Mouse (Mus musculus) left cerebral cortex, adult 11 months (tissue): Measurements from ENCODE around the gene Tnr.

Experiments used
- DNase-seq: peaks from one replicate; pipeline ENCODE4 v3.0.0; 2022; ENCODE audit warnings: low spot score

Gene Tnr

DNA sequence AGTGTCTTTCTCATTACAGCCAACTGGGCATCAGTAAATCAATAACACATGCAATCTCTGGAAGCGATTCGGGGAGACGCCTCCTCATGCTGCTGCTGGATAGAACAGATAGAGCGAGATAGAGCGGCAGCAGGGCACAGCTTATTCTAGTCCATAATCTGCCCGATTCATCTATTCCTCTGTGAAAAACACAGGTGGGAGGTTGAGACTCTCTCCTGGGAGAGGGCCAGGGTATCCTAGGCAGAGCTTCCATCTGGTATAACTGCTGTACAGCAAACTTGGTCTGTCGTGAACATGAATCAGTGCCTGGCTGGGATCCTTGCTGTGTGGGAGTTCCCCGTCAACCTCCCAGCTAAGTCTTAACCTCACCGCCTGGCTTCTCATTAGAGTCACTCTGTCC lies 193.4 kb downstream of the Tnr start:
- peak; percentile 71 for DNase-seq

- DNase-seq: no peak
Observed at GRCm38 (mm10) chr1:159723733-159724132, 200.2 kb downstream of the Tnr start.

DNA sequence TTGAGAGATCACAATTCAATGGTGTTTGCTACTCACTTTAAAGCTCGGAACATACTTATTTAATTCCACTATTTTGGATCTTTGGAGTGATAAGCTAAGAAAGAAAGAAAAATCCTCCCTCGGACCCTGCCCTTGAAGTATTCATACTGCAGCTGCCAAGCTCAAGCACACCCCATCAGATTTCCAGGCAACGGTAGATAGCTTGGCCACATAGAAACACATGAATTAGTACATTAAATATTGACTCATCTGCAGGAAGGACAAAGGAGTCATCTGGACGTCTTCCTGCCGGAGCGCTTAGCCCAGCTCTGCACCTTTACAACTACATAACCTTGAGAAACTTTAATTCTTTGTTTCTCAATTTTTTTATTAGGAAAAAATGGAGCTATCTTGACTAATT lies 205.7 kb downstream of the Tnr start:
- DNase-seq: no peak

GRCm38 (mm10) chr1:159730826-159731225 lies 207.3 kb downstream of the Tnr start:
- DNase-seq: no peak

DNA sequence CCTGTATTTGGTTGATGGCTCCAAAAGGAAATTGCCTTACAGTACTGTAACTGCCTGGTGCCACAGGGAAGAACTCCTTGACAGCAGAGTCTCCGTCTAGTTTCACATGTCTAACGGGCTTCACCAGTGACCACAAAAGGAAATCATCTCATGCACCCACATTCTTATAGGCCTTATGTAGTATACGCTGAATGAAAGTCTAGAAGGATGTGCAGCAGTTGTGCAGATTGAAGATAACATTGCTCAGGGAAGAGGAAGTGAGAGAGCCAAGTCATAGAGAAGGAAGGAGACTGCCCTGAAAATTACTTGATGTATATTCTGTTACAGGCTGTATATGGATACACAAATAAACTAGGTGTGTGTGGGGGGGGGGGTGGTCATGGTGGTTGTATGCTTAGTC lies 211.5 kb downstream of the Tnr start:
- no peak for DNase-seq

- DNase-seq: peak; percentile 50
Observed at GRCm38 (mm10) chr1:159739478-159739877, 215.9 kb downstream of the Tnr start.

- no peak for DNase-seq
Observed at GRCm38 (mm10) chr1:159741237-159742002, 217.9 kb downstream of the Tnr start.

- DNase-seq: no peak
Observed at GRCm38 (mm10) chr1:159742003-159742274, 218.4 kb downstream of the Tnr start.

DNA sequence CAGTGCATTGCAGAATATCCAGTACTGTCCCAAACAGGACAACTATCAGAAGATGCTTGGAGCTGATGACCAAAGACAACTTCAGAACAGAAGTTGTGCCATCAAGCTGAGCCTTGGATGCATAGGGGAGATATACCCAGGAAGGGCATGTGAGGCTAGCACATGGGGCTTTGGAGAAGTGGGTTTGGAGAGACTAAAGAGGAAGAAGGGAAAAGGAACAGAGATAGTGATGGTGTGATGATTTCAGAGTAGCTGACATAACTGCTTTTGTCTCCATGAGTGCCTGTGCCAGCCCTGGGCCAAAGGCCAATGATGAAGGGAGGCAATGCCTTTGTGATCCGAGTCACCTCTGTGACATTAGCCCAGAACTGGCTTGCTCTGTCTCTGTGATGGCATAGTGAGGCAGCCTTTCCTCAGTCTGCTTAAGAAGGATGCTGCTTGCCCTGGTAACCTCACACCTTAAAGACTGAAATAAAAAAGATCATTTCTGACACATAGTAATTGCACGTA lies 220.2 kb downstream of the Tnr start:
- DNase-seq: no peak

GRCm38 (mm10) chr1:159745311-159745710 lies 221.7 kb downstream of the Tnr start:
- no peak for DNase-seq

GRCm38 (mm10) chr1:159747969-159748368 lies 224.4 kb downstream of the Tnr start:
- no peak for DNase-seq

DNA sequence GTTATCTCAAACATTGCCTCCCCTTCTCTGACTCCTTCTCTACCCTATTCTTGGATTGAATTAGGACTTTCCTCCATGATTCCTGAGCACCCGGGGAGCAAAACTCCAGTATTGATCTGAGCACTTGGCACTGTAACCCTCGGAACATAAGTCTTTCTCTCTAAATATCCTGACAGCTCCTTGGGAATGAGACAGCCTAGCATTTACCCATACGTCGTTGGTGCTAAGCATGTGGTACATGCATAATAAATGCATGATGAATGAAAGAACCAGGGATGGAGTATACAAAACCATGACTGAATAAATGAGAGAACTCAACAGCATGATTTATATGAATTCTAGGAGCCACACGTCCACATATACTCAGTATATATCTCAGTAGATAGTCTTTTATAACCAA lies 226.8 kb downstream of the Tnr start:
- no peak for DNase-seq

GRCm38 (mm10) chr1:159750876-159751275 lies 227.3 kb downstream of the Tnr start:
- no peak for DNase-seq

- DNase-seq: peak; percentile 29
Observed at GRCm38 (mm10) chr1:159760970-159761369, 237.4 kb downstream of the Tnr start.

GRCm38 (mm10) chr1:159763901-159764300 lies 240.3 kb downstream of the Tnr start:
- DNase-seq: no peak

GRCm38 (mm10) chr1:159764897-159765296 lies 241.3 kb downstream of the Tnr start:
- DNase-seq: no peak

GRCm38 (mm10) chr1:159769948-159770347 lies 246.4 kb downstream of the Tnr start:
- no peak for DNase-seq

DNA sequence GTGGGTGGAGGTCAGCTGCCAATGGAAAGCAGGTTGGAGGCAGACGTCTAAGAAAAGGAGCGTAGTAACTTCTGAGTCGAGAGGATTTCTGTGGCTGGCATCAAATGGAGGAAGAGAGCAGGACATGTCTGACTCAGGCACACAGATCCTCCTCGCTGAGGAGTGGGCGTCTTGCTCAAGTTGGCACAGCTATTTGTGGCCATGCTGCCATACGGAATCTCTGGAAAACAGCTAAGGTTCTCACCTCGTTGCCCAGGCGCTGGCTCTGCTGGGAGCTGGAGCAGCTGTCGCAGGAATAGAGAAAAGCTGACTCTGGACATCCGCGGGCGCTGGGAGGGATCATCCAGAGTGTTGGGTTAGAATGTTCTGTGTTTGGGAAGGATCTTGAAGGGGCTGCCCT lies 250.1 kb downstream of the Tnr start:
- DNase-seq: peak; percentile 75

DNA sequence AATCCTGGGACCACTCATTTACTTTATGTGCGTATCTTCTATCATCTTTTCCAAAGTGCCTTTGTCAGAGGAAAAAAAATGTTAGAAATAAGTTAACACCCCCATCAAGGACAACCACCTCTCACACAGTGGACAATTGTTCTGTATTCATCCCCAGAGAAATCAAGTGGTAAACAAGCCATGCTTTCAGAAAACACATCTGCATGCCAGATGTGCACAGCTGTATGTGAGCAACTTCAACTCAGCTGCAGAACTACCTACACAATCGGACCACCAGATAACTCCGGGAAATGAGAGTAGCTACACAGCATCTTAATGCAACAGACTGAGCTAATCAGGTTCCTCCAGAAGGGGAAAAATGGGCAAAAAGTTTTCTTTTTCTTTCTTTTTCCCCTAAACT lies 251.6 kb downstream of the Tnr start:
- DNase-seq: no peak

DNA sequence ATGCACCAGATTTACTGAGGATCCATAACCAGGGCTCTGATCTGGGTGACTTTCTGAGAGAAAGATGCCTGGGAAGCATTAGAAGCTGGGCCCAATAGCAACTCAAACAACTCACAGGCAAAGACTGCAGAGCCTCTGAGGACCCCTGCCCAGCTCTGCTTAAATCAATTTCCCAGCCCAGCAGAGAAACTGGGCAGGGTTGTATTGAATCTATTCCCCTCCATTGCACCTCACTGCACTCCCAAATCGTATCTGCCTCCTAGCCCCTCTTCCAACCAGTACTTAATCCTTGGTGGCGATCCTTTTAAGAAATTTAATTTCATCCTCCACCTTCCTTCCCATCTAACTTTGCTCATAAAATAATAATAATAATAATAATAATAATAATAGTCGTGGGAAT lies 253.5 kb downstream of the Tnr start:
- no peak for DNase-seq

DNA sequence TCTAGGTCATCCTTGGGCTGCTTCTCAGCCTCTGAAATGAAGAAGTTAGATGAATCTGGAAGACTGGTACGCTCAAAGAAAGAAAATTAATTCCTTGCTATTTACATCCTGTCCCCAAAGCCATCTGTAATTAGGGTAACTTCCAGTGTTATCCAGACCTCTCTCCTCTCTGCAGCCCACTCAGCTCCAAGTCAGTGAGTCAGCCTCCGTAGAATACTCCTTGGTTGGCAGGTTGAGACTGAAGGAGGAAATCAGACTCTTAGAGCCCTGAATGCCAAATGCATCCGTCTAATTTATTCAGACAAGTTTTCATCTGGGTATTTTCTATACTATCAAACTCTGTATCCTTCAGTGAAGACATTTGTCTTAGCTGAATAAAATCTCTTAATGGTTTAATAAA lies 255.9 kb downstream of the Tnr start:
- no peak for DNase-seq

GRCm38 (mm10) chr1:159783842-159784241 lies 260.3 kb downstream of the Tnr start:
- DNase-seq: peak; percentile 38

DNA sequence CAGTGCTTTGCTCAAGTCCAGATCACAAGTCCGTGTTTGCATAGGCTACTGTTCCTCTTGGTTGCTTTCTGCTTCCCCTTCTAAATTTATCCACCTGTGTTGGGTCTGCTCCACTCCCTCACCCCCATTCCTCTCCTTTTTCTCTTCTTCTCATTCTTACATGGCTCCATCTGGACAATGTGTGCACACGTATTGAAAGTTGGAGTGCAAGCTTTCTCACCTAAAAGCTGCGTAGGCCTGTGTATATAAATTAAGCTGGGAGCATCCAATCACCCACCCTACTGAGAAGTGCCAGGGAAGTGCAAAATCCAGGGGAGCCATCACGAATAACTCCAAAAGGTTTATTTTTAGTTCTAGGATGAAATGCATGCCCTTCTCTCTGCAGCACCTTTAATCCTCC lies 264.7 kb downstream of the Tnr start:
- DNase-seq: peak; percentile 50

- DNase-seq: no peak
Observed at GRCm38 (mm10) chr1:159792546-159792945, 269.0 kb downstream of the Tnr start.
